ENCODE assay signal across 26 mouse cellular contexts in the genomic region with DNA sequence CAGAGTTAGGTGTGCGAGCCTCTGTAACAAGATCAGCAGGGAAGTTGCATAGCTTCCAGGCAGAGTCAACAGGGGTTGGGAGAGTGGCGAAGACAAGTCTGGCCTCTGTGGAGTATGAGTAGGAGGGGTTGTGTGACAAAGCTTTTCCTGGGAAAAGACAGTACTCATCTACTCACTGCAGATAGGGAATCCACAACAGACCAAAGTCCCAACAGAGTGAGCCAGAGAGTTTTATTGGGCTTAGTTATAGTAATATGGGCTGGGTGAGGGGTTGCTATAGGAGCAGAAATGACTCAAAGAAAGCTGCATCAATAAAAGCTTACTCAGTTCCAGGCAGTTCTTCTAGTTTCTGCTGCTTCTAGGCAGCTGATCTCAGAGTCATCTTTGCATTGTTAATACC. TPM values are rescaled to one million over a fixed set of nuclear protein-coding genes. Genes with fewer than 3 reads are reported as not detected.
DNase-seq lines count a peak whose midpoint lies in the region; ATAC-seq and TF ChIP-seq lines count a peak whose summit lies in the region.
"Had no signal": no experiment of that assay in that cellular context is flagged by ENCODE, and none has a peak within 500 bp of the region (broad histone marks: within the 10 kb centered on the region; RNA-seq: fewer than 3 reads in every experiment).

No protein-coding gene starts in this region.

- TF ChIP-seq EP300 in stomach, postnatal 0 days (optimal IDR thresholded peaks at IDR 0.05): no peak

- no peak overlapping the region for H3K9ac ChIP-seq in intestine, embryonic 16.5 days (ENCODE audit: low read depth, low read length)
- no peak overlapping the region for H3K9ac ChIP-seq in stomach, postnatal 0 days (ENCODE audit: low read length)
- H3K9ac ChIP-seq in kidney, embryonic 15.5 days: no peak overlapping the region
- H3K9ac ChIP-seq: embryonic facial prominence, embryonic 12.5 days; forebrain, embryonic 12.5 days had no signal

- 77% methylated on average over 2 of the region's 2 CpGs for WGBS in intestine, embryonic 16.5 days
- 29% methylated on average over 2 of the region's 2 CpGs for WGBS in large intestine, adult 2 months
- 72% methylated on average over 2 of the region's 2 CpGs for WGBS in stomach, postnatal 0 days
- 85% methylated on average over 2 of the region's 2 CpGs for WGBS in forebrain, embryonic 10.5 days
- 76% methylated on average over 2 of the region's 2 CpGs for WGBS in hindbrain, embryonic 10.5 days
- 82% methylated on average over 2 of the region's 2 CpGs for WGBS in kidney, embryonic 15.5 days

- peak; percentile 98 for ATAC-seq in intestine, embryonic 16.5 days
- peak; percentile 40; the same call in 1 of the 2 replicates for ATAC-seq in stomach, postnatal 0 days (ENCODE audit: low FRiP score, low TSS enrichment)
- no peak for ATAC-seq in kidney, embryonic 15.5 days (replicated peaks; ENCODE audit: low FRiP score)
- ATAC-seq: activated CD4-positive, CD25-positive, alpha-beta regulatory T cell, adult 4 months; CD4-positive, CD25-positive, alpha-beta regulatory T cell, adult 4 months; forebrain, embryonic 14.5 days; forebrain, embryonic 16.5 days; Patski had no signal

- no peak for TF ChIP-seq CTCF in stomach, postnatal 0 days (IDR thresholded peaks at IDR 0.05; ENCODE audit: low read depth)

- peaks cover 5% of the 10 kb centered on the region; the same call in 1 of the 2 replicates for H3K4me1 ChIP-seq in intestine, embryonic 16.5 days (ENCODE audit: control insufficient read depth, insufficient read depth, low read length)
- no peaks in the 10 kb centered on the region for H3K4me1 ChIP-seq in stomach, postnatal 0 days (replicated peaks; ENCODE audit: control insufficient read depth, insufficient read depth)
- H3K4me1 ChIP-seq in forebrain, embryonic 10.5 days: no peaks in the 10 kb centered on the region
- no peaks in the 10 kb centered on the region for H3K4me1 ChIP-seq in hindbrain, embryonic 10.5 days (replicated peaks)
- H3K4me1 ChIP-seq in kidney, embryonic 15.5 days: no peaks in the 10 kb centered on the region
- H3K4me1 ChIP-seq: embryonic facial prominence, embryonic 10.5 days; embryonic facial prominence, embryonic 12.5 days; forebrain, embryonic 12.5 days had no signal

- no peaks in the 10 kb centered on the region for H3K36me3 ChIP-seq in intestine, embryonic 16.5 days (ENCODE audit: control insufficient read depth, insufficient read depth, low read length)
- no peaks in the 10 kb centered on the region for H3K36me3 ChIP-seq in stomach, postnatal 0 days (ENCODE audit: control insufficient read depth, insufficient read depth, low read length)
- no peaks in the 10 kb centered on the region for H3K36me3 ChIP-seq in forebrain, embryonic 10.5 days (replicated peaks)
- H3K36me3 ChIP-seq in hindbrain, embryonic 10.5 days: no peaks in the 10 kb centered on the region
- H3K36me3 ChIP-seq in kidney, embryonic 15.5 days: no peaks in the 10 kb centered on the region
- H3K36me3 ChIP-seq: embryonic facial prominence, embryonic 10.5 days; embryonic facial prominence, embryonic 12.5 days; forebrain, embryonic 12.5 days; G1E had no signal

- no peak overlapping the region for H3K4me2 ChIP-seq in intestine, embryonic 16.5 days (ENCODE audit: low read depth, low read length)
- H3K4me2 ChIP-seq in stomach, postnatal 0 days (replicated peaks; ENCODE audit: low read depth): no peak overlapping the region
- H3K4me2 ChIP-seq in kidney, embryonic 15.5 days: no peak overlapping the region
- H3K4me2 ChIP-seq: embryonic facial prominence, embryonic 12.5 days; forebrain, embryonic 12.5 days had no signal

- H3K27ac ChIP-seq in intestine, embryonic 16.5 days (ENCODE audit: low read length): peak overlapping the region; percentile 65
- H3K27ac ChIP-seq in stomach, postnatal 0 days (replicated peaks): no peak overlapping the region
- H3K27ac ChIP-seq in forebrain, embryonic 10.5 days: no peak overlapping the region
- no peak overlapping the region for H3K27ac ChIP-seq in hindbrain, embryonic 10.5 days
- no peak overlapping the region for H3K27ac ChIP-seq in kidney, embryonic 15.5 days
- H3K27ac ChIP-seq: embryonic facial prominence, embryonic 10.5 days; embryonic facial prominence, embryonic 12.5 days; forebrain, embryonic 12.5 days had no signal

- DNase-seq in heart, adult 11 months: peak; percentile 28
- no peak for DNase-seq in heart, adult 18-20 months
- DNase-seq in large intestine, adult 2 months (ENCODE audit: low read depth, low spot score): peak; percentile 66
- no peak for DNase-seq in stomach, postnatal 0 days (ENCODE audit: low spot score)
- no peak for DNase-seq in forebrain, embryonic 10.5 days (ENCODE audit: extremely low spot score, low spot score)
- DNase-seq in hindbrain, embryonic 10.5 days (ENCODE audit: low spot score): no peak
- DNase-seq: adrenal gland, adult 8-10 months; adrenal gland, postnatal 14 days; adrenal gland, postnatal 36 days; B cell, adult 2 months; cerebellum, adult 2 months; cerebellum, adult 9-10 months; cerebellum, postnatal 10 days; cerebellum, postnatal 25 days had no signal

- H3K9me3 ChIP-seq in intestine, embryonic 16.5 days (ENCODE audit: control insufficient read depth, low read length): no peaks in the 10 kb centered on the region
- no peaks in the 10 kb centered on the region for H3K9me3 ChIP-seq in stomach, postnatal 0 days (ENCODE audit: control insufficient read depth, low read length)
- H3K9me3 ChIP-seq in forebrain, embryonic 10.5 days: no peaks in the 10 kb centered on the region
- no peaks in the 10 kb centered on the region for H3K9me3 ChIP-seq in hindbrain, embryonic 10.5 days
- H3K9me3 ChIP-seq in kidney, embryonic 15.5 days (replicated peaks): no peaks in the 10 kb centered on the region
- H3K9me3 ChIP-seq: embryonic facial prominence, embryonic 10.5 days; embryonic facial prominence, embryonic 12.5 days; forebrain, embryonic 12.5 days; G1E had no signal

- H3K27me3 ChIP-seq in intestine, embryonic 16.5 days (replicated peaks; ENCODE audit: control insufficient read depth, insufficient read depth, low read length): no peaks in the 10 kb centered on the region
- H3K27me3 ChIP-seq in stomach, postnatal 0 days (ENCODE audit: control insufficient read depth, insufficient read depth, low read length): no peaks in the 10 kb centered on the region
- H3K27me3 ChIP-seq in forebrain, embryonic 10.5 days (ENCODE audit: poor library complexity, severe bottlenecking): no peaks in the 10 kb centered on the region
- no peaks in the 10 kb centered on the region for H3K27me3 ChIP-seq in hindbrain, embryonic 10.5 days (ENCODE audit: insufficient read depth, poor library complexity, severe bottlenecking)
- no peaks in the 10 kb centered on the region for H3K27me3 ChIP-seq in kidney, embryonic 15.5 days
- H3K27me3 ChIP-seq: CH12.LX; embryonic facial prominence, embryonic 12.5 days; forebrain, embryonic 12.5 days; Patski had no signal

- no peak overlapping the region for H3K4me3 ChIP-seq in intestine, embryonic 16.5 days (ENCODE audit: low read length)
- H3K4me3 ChIP-seq in stomach, postnatal 0 days (ENCODE audit: low read depth, low read length): no peak overlapping the region
- no peak overlapping the region for H3K4me3 ChIP-seq in forebrain, embryonic 10.5 days
- no peak overlapping the region for H3K4me3 ChIP-seq in hindbrain, embryonic 10.5 days
- no peak overlapping the region for H3K4me3 ChIP-seq in kidney, embryonic 15.5 days (replicated peaks)
- H3K4me3 ChIP-seq: embryonic facial prominence, embryonic 10.5 days; embryonic facial prominence, embryonic 12.5 days; forebrain, embryonic 12.5 days had no signal

RNA-seq across cellular contexts. Expression of a gene that starts 21.8 kb away (rescaled TPM):
- 1 to 10 TPM; 1.3 to 2.4 TPM for total RNA-seq in heart, adult 18-20 months (2021)
- polyA plus RNA-seq in intestine, embryonic 16.5 days (2015; fragmentation: Nextera tagmentation; extraction: Ambion mirVana): 24.9 and 30.1 TPM in 2 replicates
- polyA plus RNA-seq in large intestine, adult 2 months (2012; rRNA removed): 5.1 and 6.0 TPM in 2 replicates
- polyA plus RNA-seq in stomach, postnatal 0 days (2015; fragmentation: Nextera tagmentation; extraction: Ambion mirVana): 49.7 and 51.2 TPM in 2 replicates
- 14.4 and 14.8 TPM in 2 replicates for polyA plus RNA-seq in forebrain, embryonic 10.5 days (2016; fragmentation: Nextera tagmentation; extraction: Ambion mirVana)
- polyA plus RNA-seq in hindbrain, embryonic 10.5 days (2016; fragmentation: Nextera tagmentation; extraction: Ambion mirVana): 18.5 and 21.1 TPM in 2 replicates
- 25.2 and 27.5 TPM in 2 replicates for polyA plus RNA-seq in kidney, embryonic 15.5 days (2015; fragmentation: Nextera tagmentation; extraction: Ambion mirVana)

RNA-seq across cellular contexts. Expression of a gene that starts 21.9 kb away (rescaled TPM):
- total RNA-seq in heart, adult 18-20 months (2021): 10 to 100 TPM; 31.7 to 33.0 TPM
- 167 and 172 TPM in 2 replicates for polyA plus RNA-seq in intestine, embryonic 16.5 days (2015; fragmentation: Nextera tagmentation; extraction: Ambion mirVana)
- polyA plus RNA-seq in large intestine, adult 2 months (2012; rRNA removed): 9.8 and 10.8 TPM in 2 replicates
- polyA plus RNA-seq in stomach, postnatal 0 days (2015; fragmentation: Nextera tagmentation; extraction: Ambion mirVana): 103 and 113 TPM in 2 replicates
- polyA plus RNA-seq in forebrain, embryonic 10.5 days (2016; fragmentation: Nextera tagmentation; extraction: Ambion mirVana): 235 and 246 TPM in 2 replicates
- polyA plus RNA-seq in hindbrain, embryonic 10.5 days (2016; fragmentation: Nextera tagmentation; extraction: Ambion mirVana): 170 and 225 TPM in 2 replicates
- 168 and 188 TPM in 2 replicates for polyA plus RNA-seq in kidney, embryonic 15.5 days (2015; fragmentation: Nextera tagmentation; extraction: Ambion mirVana)

RNA-seq across cellular contexts. Expression of a gene that starts 49.2 kb away (rescaled TPM):
- 1 to 10 TPM; 1.0 to 2.0 TPM for total RNA-seq in heart, adult 18-20 months (2021)
- 0.67 and 1.3 TPM in 2 replicates for polyA plus RNA-seq in intestine, embryonic 16.5 days (2015; fragmentation: Nextera tagmentation; extraction: Ambion mirVana)
- 0.07 TPM in 1 of 2 replicates, not detected in the other for polyA plus RNA-seq in large intestine, adult 2 months (2012; rRNA removed)
- 5.2 and 6.2 TPM in 2 replicates for polyA plus RNA-seq in stomach, postnatal 0 days (2015; fragmentation: Nextera tagmentation; extraction: Ambion mirVana)
- polyA plus RNA-seq in forebrain, embryonic 10.5 days (2016; fragmentation: Nextera tagmentation; extraction: Ambion mirVana): 3.2 and 5.0 TPM in 2 replicates
- 1.2 and 2.0 TPM in 2 replicates for polyA plus RNA-seq in hindbrain, embryonic 10.5 days (2016; fragmentation: Nextera tagmentation; extraction: Ambion mirVana)
- polyA plus RNA-seq in kidney, embryonic 15.5 days (2015; fragmentation: Nextera tagmentation; extraction: Ambion mirVana): 0.12 and 0.55 TPM in 2 replicates
- total RNA-seq: CH12.LX, G1E had no signal
- polyA plus RNA-seq: activated CD4-positive, CD25-positive, alpha-beta regulatory T cell, adult 4 months; CD4-positive, CD25-positive, alpha-beta regulatory T cell, adult 4 months; forebrain, embryonic 14.5 days; G1E; Patski had no signal

Comparison
In these comparisons a context has a peak if more than half of its experiments do, and no peak if none do; other contexts are left out.
1. DNase-seq: peak in heart, adult 11 months (single experiment) and large intestine, adult 2 months (single experiment); none in heart, adult 18-20 months (0 of 2), stomach, postnatal 0 days (single experiment), forebrain, embryonic 10.5 days (single experiment) and hindbrain, embryonic 10.5 days (single experiment).